Mouse (Mus musculus) intestine, embryonic 15.5 days (tissue): ENCODE results near the gene Bod1. TPM values are rescaled to one million over a fixed set of nuclear protein-coding genes. Genes with fewer than 3 reads are reported as not detected.

ENCODE experiments used
- ATAC-seq: fragments of 200-750 bp; cut with Nextera tagmentation; 2 replicates; pipeline ENCODE4 v1.8.0; 2017; ENCODE audit warnings: moderate TSS enrichment, moderate library complexity
- H3K27ac ChIP-seq: fragments of 300-500 bp; sonication (generic); 2 replicates; pipeline ENCODE4 v1.5.1; 2015; ENCODE audit warnings: mild to moderate bottlenecking, inconsistent platforms
- H3K27me3 ChIP-seq: fragments of 300-500 bp; sonication (generic); replicated peaks from 2 replicates; pipeline ENCODE4 v1.6.1; 2015; ENCODE audit warnings: inconsistent platforms
- H3K36me3 ChIP-seq: fragments of 300-500 bp; sonication (generic); 2 replicates; pipeline ENCODE4 v1.6.1; 2015; ENCODE audit warnings: inconsistent platforms
- H3K4me1 ChIP-seq: fragments of 300-500 bp; sonication (generic); replicated peaks from 2 replicates; pipeline ENCODE4 v1.6.1; 2015; ENCODE audit warnings: inconsistent platforms
- H3K4me2 ChIP-seq: fragments of 300-500 bp; sonication (generic); replicated peaks from 2 replicates; pipeline ENCODE4 v1.6.1; 2015; ENCODE audit warnings: mild to moderate bottlenecking, inconsistent platforms
- H3K4me3 ChIP-seq: fragments of 300-500 bp; sonication (generic); replicated peaks from 2 replicates; pipeline ENCODE4 v1.5.1; 2015; ENCODE audit warnings: inconsistent platforms
- H3K9ac ChIP-seq: fragments of 300-500 bp; sonication (generic); 2 replicates; pipeline ENCODE4 v1.6.1; 2015; ENCODE audit warnings: inconsistent platforms
- H3K9me3 ChIP-seq: fragments of 300-500 bp; sonication (generic); 2 replicates; pipeline ENCODE4 v1.6.1; 2016; ENCODE audit warnings: inconsistent platforms
- WGBS: fragments of 180-500 bp; shearing (Covaris S2); methylation state at CpG from one replicate; pipeline ENCODE4 v1.1.7; 2015; 5-methylcytosine and 5-hydroxymethylcytosine counted together
- polyA plus RNA-seq: library from polyadenylated mRNA; unstranded; fragments of >200 nt; fragmentation: Nextera tagmentation; extraction: Ambion mirVana; gene quantifications from 2 replicates; pipeline ENCODE4 v1.2.1, GENCODE M21; 2015

The Bod1 gene
- polyA plus RNA-seq, 1 experiment from 2014 or later, result 68.2 TPM

- WGBS, result 53% methylated on average over 2 of the region's 2 CpGs
- no peak overlapping the region for H3K27ac ChIP-seq
- H3K4me2 ChIP-seq, result no peak overlapping the region
- H3K9ac ChIP-seq, result no peak overlapping the region
- no peak for ATAC-seq
- no peaks in the 10 kb centered on the region for H3K9me3 ChIP-seq
- H3K4me1 ChIP-seq, result no peaks in the 10 kb centered on the region
- H3K27me3 ChIP-seq, result no peaks in the 10 kb centered on the region
- no peak overlapping the region for H3K4me3 ChIP-seq
- H3K36me3 ChIP-seq, result no peaks in the 10 kb centered on the region
Observed at GRCm38 (mm10) chr11:31620796-31621195, 50.9 kb downstream of the Bod1 start.

- no peaks in the 10 kb centered on the region for H3K36me3 ChIP-seq
- 71% methylated on average over 3 of the region's 3 CpGs for WGBS
- H3K27ac ChIP-seq, result no peak overlapping the region
- H3K9ac ChIP-seq, result no peak overlapping the region
- no peaks in the 10 kb centered on the region for H3K27me3 ChIP-seq
- H3K9me3 ChIP-seq, result no peaks in the 10 kb centered on the region
- H3K4me3 ChIP-seq, result no peak overlapping the region
- no peaks in the 10 kb centered on the region for H3K4me1 ChIP-seq
- ATAC-seq, result no peak
- H3K4me2 ChIP-seq, result no peak overlapping the region
Observed at GRCm38 (mm10) chr11:31617797-31618196, 53.9 kb downstream of the Bod1 start.

DNA sequence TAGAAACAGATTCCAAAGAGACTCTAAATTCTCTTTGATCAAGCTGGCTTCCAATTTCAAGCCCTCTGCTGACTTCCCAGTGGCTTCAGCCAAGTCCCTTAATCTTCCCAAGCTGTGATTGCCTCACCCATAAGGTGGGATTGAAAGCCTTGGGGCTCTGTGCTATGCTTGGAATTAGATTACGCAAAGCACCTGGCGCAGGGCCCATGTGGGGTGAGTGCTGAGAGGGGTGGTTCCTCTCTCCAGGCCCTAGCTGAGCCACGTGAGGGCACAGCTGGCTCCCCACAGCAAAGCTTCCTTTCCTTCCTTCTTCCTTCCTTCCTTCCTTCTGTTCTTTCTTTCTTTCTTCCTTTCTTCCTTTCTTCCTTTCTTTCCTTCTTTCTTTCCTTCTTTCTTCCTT, 54.4 kb downstream of the Bod1 start:
- WGBS, result 49% methylated on average over 3 of the region's 3 CpGs
- no peak for ATAC-seq
- H3K4me2 ChIP-seq, result no peak overlapping the region

DNA sequence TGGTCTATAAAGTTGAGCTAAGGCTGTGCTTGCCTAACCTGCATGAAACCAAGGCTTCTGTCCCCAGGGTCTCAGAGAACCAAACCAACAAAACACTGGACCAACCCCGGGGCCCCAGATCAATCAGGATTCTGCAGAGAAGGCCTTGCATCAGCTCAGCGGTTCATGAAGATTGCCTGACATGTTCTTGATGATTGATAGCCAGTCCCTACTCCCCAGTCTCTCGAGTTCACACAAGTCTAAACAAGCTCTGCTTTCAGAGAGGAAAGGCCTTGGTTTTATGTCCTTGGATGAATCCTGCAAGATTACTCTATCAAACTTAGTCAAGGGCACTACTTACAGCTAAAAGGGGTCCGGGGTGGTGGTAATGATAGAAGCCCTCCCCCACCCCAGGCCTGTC, 55.0 kb downstream of the Bod1 start:
- H3K9ac ChIP-seq, result no peak overlapping the region
- H3K9me3 ChIP-seq, result no peaks in the 10 kb centered on the region
- H3K4me3 ChIP-seq, result no peak overlapping the region
- 53% methylated on average over 4 of the region's 4 CpGs for WGBS
- no peaks in the 10 kb centered on the region for H3K4me1 ChIP-seq
- no peak for ATAC-seq
- no peaks in the 10 kb centered on the region for H3K36me3 ChIP-seq
- H3K4me2 ChIP-seq, result no peak overlapping the region
- no peak overlapping the region for H3K27ac ChIP-seq
- H3K27me3 ChIP-seq, result no peaks in the 10 kb centered on the region

More for the DNA sequence above, 54.4 kb downstream of the Bod1 start:
- H3K4me3 ChIP-seq, result no peak overlapping the region
- no peak overlapping the region for H3K9ac ChIP-seq
- no peaks in the 10 kb centered on the region for H3K36me3 ChIP-seq
- H3K4me1 ChIP-seq, result no peaks in the 10 kb centered on the region
- no peaks in the 10 kb centered on the region for H3K9me3 ChIP-seq
- H3K27ac ChIP-seq, result no peak overlapping the region
- no peaks in the 10 kb centered on the region for H3K27me3 ChIP-seq

Other genes starting within 250 kb of the Bod1 start
- 4.2 and 4.3 TPM in 2 replicates for gene Cpeb4, start 200.3 kb upstream of the Bod1 start, polyA plus RNA-seq